Mouse (Mus musculus) liver, adult 2 months (tissue): ENCODE measurements at regions not wholly inside any gene's neighbourhood (a gene's known extent, or its start where the extent isn't known, plus 50 kb on each side); places are given as distances from the start of the nearest gene placed in this dataset.

Source experiments
- CTCF ChIP-seq: fragments of 200-500 bp; IDR thresholded peaks from 2 replicates; pipeline ENCODE4 v1.5.1; 2011; ENCODE audit warnings: low read depth, low read length, control low read depth
- POLR2A ChIP-seq: fragments of 200-500 bp; IDR thresholded peaks from 2 replicates; pipeline ENCODE4 v1.6.1; 2011; ENCODE audit warnings: low read length, control low read depth; ENCODE audit not compliant: insufficient read depth; ENCODE audit errors: extremely low read depth

DNA sequence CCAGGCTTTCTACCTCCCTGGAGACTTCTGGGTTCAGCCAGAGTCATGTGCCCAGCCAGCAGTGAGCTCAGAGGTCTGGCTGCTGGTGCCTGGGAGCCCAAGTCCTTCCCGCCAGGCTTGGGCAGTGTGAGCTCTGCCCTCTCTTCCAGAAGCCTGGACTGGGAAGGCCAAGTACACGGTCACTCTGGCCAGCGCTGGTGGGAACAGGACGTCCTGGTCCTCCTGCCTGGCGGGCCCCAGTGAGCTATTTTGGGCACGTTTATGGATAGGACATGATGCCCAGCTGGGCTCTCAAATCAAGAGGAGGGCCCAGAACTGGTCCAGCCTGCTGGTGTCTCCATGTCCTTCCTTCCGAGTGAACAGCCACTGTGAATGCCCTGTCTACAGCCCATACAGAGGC, 87.3 kb upstream of the Ptpn1 start:
- no peak for TF ChIP-seq POLR2A
- no peak for TF ChIP-seq CTCF
